Mouse (Mus musculus) bone marrow, adult 2 months (tissue): ENCODE measurements around the gene Gsc.

ENCODE experiments used
- CTCF ChIP-seq: fragments of 200-500 bp; IDR thresholded peaks from 2 replicates; pipeline ENCODE4 v1.5.1; 2011; ENCODE audit warnings: low read length, control low read depth; ENCODE audit not compliant: control insufficient read depth, insufficient read depth
- POLR2A ChIP-seq: fragments of 200-500 bp; IDR thresholded peaks from 2 replicates; pipeline ENCODE4 v1.6.1; 2011; ENCODE audit warnings: low read depth, mild to moderate bottlenecking, control low read depth, low read length, borderline replicate concordance; ENCODE audit not compliant: control insufficient read depth

DNA sequence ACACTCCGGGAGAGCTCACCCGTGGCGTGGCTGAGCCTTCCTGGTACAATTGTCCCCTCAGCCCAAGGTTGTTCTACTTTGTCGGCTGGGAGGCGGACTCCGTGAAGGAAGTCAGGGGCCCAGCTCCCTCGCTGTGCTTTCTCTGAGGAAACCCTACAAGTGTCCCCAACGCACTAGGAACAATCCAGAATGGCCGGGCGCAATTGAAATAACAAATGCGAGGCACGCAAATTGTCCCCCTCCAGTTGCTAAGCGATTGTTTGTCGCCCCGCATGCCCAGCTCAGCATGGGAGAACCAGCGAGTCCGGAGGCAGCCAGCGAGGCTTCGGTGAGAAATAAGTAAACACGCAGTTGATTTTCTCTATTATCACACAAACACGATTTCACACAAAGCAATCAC lies 2.8 kb upstream of the Gsc start:
- TF ChIP-seq CTCF (no peak), POLR2A (no peak)
